Mouse (Mus musculus): ENCODE data around the gene Osbp2. TPM values are rescaled to one million over a fixed set of nuclear protein-coding genes. Genes with fewer than 3 reads are reported as not detected.

Osbp2 gene
- polyA plus RNA-seq, 1 experiment from 2014 or later = 21.2 TPM

GRCm38 (mm10) chr11:3879836-3880235 is 16.1 kb upstream of the Osbp2 start:
- Histone ChIP-seq H3K27me3 (ENCODE audit: control insufficient read depth, insufficient read depth, low read length) (no peaks in the 10 kb centered on the region), H3K4me3 (replicated peaks; ENCODE audit: low read depth, low read length) (no peak overlapping the region), H3K4me1 (ENCODE audit: control insufficient read depth, insufficient read depth, low read length) (no peaks in the 10 kb centered on the region), H3K9ac (replicated peaks; ENCODE audit: low read length) (no peak overlapping the region), H3K4me2 (ENCODE audit: low read length) (no peak overlapping the region), H3K36me3 (ENCODE audit: control insufficient read depth, insufficient read depth, low read length) (no peaks in the 10 kb centered on the region), H3K27ac (replicated peaks; ENCODE audit: low read depth, low read length) (no peak overlapping the region), H3K9me3 (ENCODE audit: control insufficient read depth, low read length) (no peaks in the 10 kb centered on the region)
- ATAC-seq (ENCODE audit: low FRiP score, low TSS enrichment) = no peak
- peak; percentile 86 for DNase-seq
- WGBS = 34% methylated on average over 2 of the region's 2 CpGs

GRCm38 (mm10) chr11:3878660-3879059 is 15.0 kb upstream of the Osbp2 start:
- DNase-seq (no peak), ATAC-seq (ENCODE audit: low FRiP score, low TSS enrichment) (no peak)
- no peaks in the 10 kb centered on the region for H3K36me3 ChIP-seq (ENCODE audit: control insufficient read depth, insufficient read depth, low read length)
- no peak overlapping the region for H3K27ac ChIP-seq (replicated peaks; ENCODE audit: low read depth, low read length)
- no peak overlapping the region for H3K4me2 ChIP-seq (ENCODE audit: low read length)
- H3K27me3 ChIP-seq (ENCODE audit: control insufficient read depth, insufficient read depth, low read length) = no peaks in the 10 kb centered on the region
- H3K4me3 ChIP-seq (replicated peaks; ENCODE audit: low read depth, low read length) = no peak overlapping the region
- H3K4me1 ChIP-seq (ENCODE audit: control insufficient read depth, insufficient read depth, low read length) = no peaks in the 10 kb centered on the region
- no peaks in the 10 kb centered on the region for H3K9me3 ChIP-seq (ENCODE audit: control insufficient read depth, low read length)
- WGBS = 77% methylated on average over 7 of the region's 7 CpGs
- no peak overlapping the region for H3K9ac ChIP-seq (replicated peaks; ENCODE audit: low read length)

GRCm38 (mm10) chr11:3876419-3876818 is 12.7 kb upstream of the Osbp2 start:
- no peaks in the 10 kb centered on the region for H3K36me3 ChIP-seq (ENCODE audit: control insufficient read depth, insufficient read depth, low read length)
- no peak for ATAC-seq (ENCODE audit: low FRiP score, low TSS enrichment)

GRCm38 (mm10) chr11:3864343-3864742 is 640 bp upstream of the Osbp2 start:
- 0 out of 2 replicates have a peak overlapping the region, but pooled peaks have one; percentile 26 for H3K27ac ChIP-seq (replicated peaks; ENCODE audit: low read depth, low read length)
- ATAC-seq (ENCODE audit: low FRiP score, low TSS enrichment) (peak; percentile 6; the same call in 1 of the 2 replicates), DNase-seq (peak; percentile 35)
- WGBS = 31% methylated on average over 6 of the region's 6 CpGs
- H3K9me3 ChIP-seq (ENCODE audit: control insufficient read depth, low read length) = no peaks in the 10 kb centered on the region
- H3K4me1 ChIP-seq (ENCODE audit: control insufficient read depth, insufficient read depth, low read length) = peaks cover 7% of the 10 kb centered on the region; the same call in 1 of the 2 replicates
- peak overlapping the region; percentile 44 for H3K4me3 ChIP-seq (replicated peaks; ENCODE audit: low read depth, low read length)
- H3K4me2 ChIP-seq (ENCODE audit: low read length) = peak overlapping the region; percentile 73
- peaks cover 12% of the 10 kb centered on the region for H3K27me3 ChIP-seq (ENCODE audit: control insufficient read depth, insufficient read depth, low read length)
- H3K9ac ChIP-seq (replicated peaks; ENCODE audit: low read length) = peak overlapping the region; percentile 60; the same call in 1 of the 2 replicates
- H3K36me3 ChIP-seq (ENCODE audit: control insufficient read depth, insufficient read depth, low read length) = no peaks in the 10 kb centered on the region

More at GRCm38 (mm10) chr11:3876419-3876818, 12.7 kb upstream of the Osbp2 start:
- WGBS = 81% methylated on average over 6 of the region's 6 CpGs
- Histone ChIP-seq H3K27ac (replicated peaks; ENCODE audit: low read depth, low read length) (no peak overlapping the region), H3K4me2 (ENCODE audit: low read length) (no peak overlapping the region), H3K27me3 (ENCODE audit: control insufficient read depth, insufficient read depth, low read length) (no peaks in the 10 kb centered on the region), H3K9me3 (ENCODE audit: control insufficient read depth, low read length) (no peaks in the 10 kb centered on the region), H3K4me3 (replicated peaks; ENCODE audit: low read depth, low read length) (no peak overlapping the region), H3K4me1 (ENCODE audit: control insufficient read depth, insufficient read depth, low read length) (no peaks in the 10 kb centered on the region), H3K9ac (replicated peaks; ENCODE audit: low read length) (no peak overlapping the region)
- no peak for DNase-seq

GRCm38 (mm10) chr11:3862661-3863453 is 846 bp downstream of the Osbp2 start:
- H3K4me2 ChIP-seq (ENCODE audit: low read length) = peak overlapping the region; percentile 73
- H3K27ac ChIP-seq (replicated peaks; ENCODE audit: low read depth, low read length) = no peak overlapping the region
- H3K36me3 ChIP-seq (ENCODE audit: control insufficient read depth, insufficient read depth, low read length) = no peaks in the 10 kb centered on the region
- peaks cover 7% of the 10 kb centered on the region; the same call in 1 of the 2 replicates for H3K4me1 ChIP-seq (ENCODE audit: control insufficient read depth, insufficient read depth, low read length)
- H3K4me3 ChIP-seq (replicated peaks; ENCODE audit: low read depth, low read length) = peak overlapping the region; percentile 44
- DNase-seq (no peak), ATAC-seq (ENCODE audit: low FRiP score, low TSS enrichment) (no peak)
- H3K9ac ChIP-seq (replicated peaks; ENCODE audit: low read length) = peak overlapping the region; percentile 60; the same call in 1 of the 2 replicates
- peaks cover 12% of the 10 kb centered on the region for H3K27me3 ChIP-seq (ENCODE audit: control insufficient read depth, insufficient read depth, low read length)
- H3K9me3 ChIP-seq (ENCODE audit: control insufficient read depth, low read length) = no peaks in the 10 kb centered on the region
- 79% methylated on average over 19 of the region's 19 CpGs for WGBS

- WGBS = 83% methylated on average over 4 of the region's 4 CpGs
- H3K27ac ChIP-seq (replicated peaks; ENCODE audit: low read depth, low read length) = no peak overlapping the region
- DNase-seq (no peak), ATAC-seq (ENCODE audit: low FRiP score, low TSS enrichment) (no peak)
- H3K4me1 ChIP-seq (ENCODE audit: control insufficient read depth, insufficient read depth, low read length) = peaks cover 7% of the 10 kb centered on the region; the same call in 1 of the 2 replicates
- no peak overlapping the region for H3K4me3 ChIP-seq (replicated peaks; ENCODE audit: low read depth, low read length)
- no peaks in the 10 kb centered on the region for H3K36me3 ChIP-seq (ENCODE audit: control insufficient read depth, insufficient read depth, low read length)
- peaks cover 10% of the 10 kb centered on the region for H3K27me3 ChIP-seq (ENCODE audit: control insufficient read depth, insufficient read depth, low read length)
- no peaks in the 10 kb centered on the region for H3K9me3 ChIP-seq (ENCODE audit: control insufficient read depth, low read length)
- H3K4me2 ChIP-seq (ENCODE audit: low read length) = no peak overlapping the region
- H3K9ac ChIP-seq (replicated peaks; ENCODE audit: low read length) = no peak overlapping the region
Measured at GRCm38 (mm10) chr11:3860361-3860760, 3.3 kb downstream of the Osbp2 start.

- Histone ChIP-seq H3K4me2 (ENCODE audit: low read length) (no peak overlapping the region), H3K9ac (replicated peaks; ENCODE audit: low read length) (no peak overlapping the region), H3K9me3 (ENCODE audit: control insufficient read depth, low read length) (no peaks in the 10 kb centered on the region), H3K27me3 (ENCODE audit: control insufficient read depth, insufficient read depth, low read length) (peaks cover 7% of the 10 kb centered on the region; the same call in 1 of the 2 replicates), H3K27ac (replicated peaks; ENCODE audit: low read depth, low read length) (no peak overlapping the region), H3K36me3 (ENCODE audit: control insufficient read depth, insufficient read depth, low read length) (no peaks in the 10 kb centered on the region), H3K4me3 (replicated peaks; ENCODE audit: low read depth, low read length) (no peak overlapping the region), H3K4me1 (ENCODE audit: control insufficient read depth, insufficient read depth, low read length) (peaks cover 7% of the 10 kb centered on the region; the same call in 1 of the 2 replicates)
- ATAC-seq (ENCODE audit: low FRiP score, low TSS enrichment) (no peak), DNase-seq (no peak)
- 91% methylated on average over 4 of the region's 4 CpGs for WGBS
Measured at GRCm38 (mm10) chr11:3859778-3860177, 3.9 kb downstream of the Osbp2 start.

- Histone ChIP-seq H3K27ac (replicated peaks; ENCODE audit: low read depth, low read length) (no peak overlapping the region), H3K27me3 (ENCODE audit: control insufficient read depth, insufficient read depth, low read length) (peaks cover 3% of the 10 kb centered on the region; the same call in 1 of the 2 replicates), H3K9ac (replicated peaks; ENCODE audit: low read length) (no peak overlapping the region), H3K36me3 (ENCODE audit: control insufficient read depth, insufficient read depth, low read length) (no peaks in the 10 kb centered on the region), H3K4me1 (ENCODE audit: control insufficient read depth, insufficient read depth, low read length) (no peaks in the 10 kb centered on the region), H3K9me3 (ENCODE audit: control insufficient read depth, low read length) (no peaks in the 10 kb centered on the region), H3K4me3 (replicated peaks; ENCODE audit: low read depth, low read length) (no peak overlapping the region), H3K4me2 (ENCODE audit: low read length) (no peak overlapping the region)
- WGBS = 75% methylated on average over 5 of the region's 5 CpGs
- ATAC-seq (ENCODE audit: low FRiP score, low TSS enrichment) (no peak), DNase-seq (no peak)
Measured at GRCm38 (mm10) chr11:3857902-3858301, 5.8 kb downstream of the Osbp2 start.

GRCm38 (mm10) chr11:3855846-3856245 is 7.9 kb downstream of the Osbp2 start:
- Histone ChIP-seq H3K36me3 (ENCODE audit: control insufficient read depth, insufficient read depth, low read length) (no peaks in the 10 kb centered on the region), H3K9me3 (ENCODE audit: control insufficient read depth, low read length) (no peaks in the 10 kb centered on the region), H3K4me1 (ENCODE audit: control insufficient read depth, insufficient read depth, low read length) (no peaks in the 10 kb centered on the region), H3K27ac (replicated peaks; ENCODE audit: low read depth, low read length) (no peak overlapping the region), H3K9ac (replicated peaks; ENCODE audit: low read length) (no peak overlapping the region), H3K4me2 (ENCODE audit: low read length) (no peak overlapping the region), H3K4me3 (replicated peaks; ENCODE audit: low read depth, low read length) (no peak overlapping the region), H3K27me3 (ENCODE audit: control insufficient read depth, insufficient read depth, low read length) (no peaks in the 10 kb centered on the region)
- no peak for ATAC-seq (ENCODE audit: low FRiP score, low TSS enrichment)
- no peak for DNase-seq
- 92% methylated on average over 5 of the region's 5 CpGs for WGBS

Data from midbrain, embryonic 14.5 days (tissue).